ENCODE assay signal across 9 mouse cellular contexts in the genomic region with DNA sequence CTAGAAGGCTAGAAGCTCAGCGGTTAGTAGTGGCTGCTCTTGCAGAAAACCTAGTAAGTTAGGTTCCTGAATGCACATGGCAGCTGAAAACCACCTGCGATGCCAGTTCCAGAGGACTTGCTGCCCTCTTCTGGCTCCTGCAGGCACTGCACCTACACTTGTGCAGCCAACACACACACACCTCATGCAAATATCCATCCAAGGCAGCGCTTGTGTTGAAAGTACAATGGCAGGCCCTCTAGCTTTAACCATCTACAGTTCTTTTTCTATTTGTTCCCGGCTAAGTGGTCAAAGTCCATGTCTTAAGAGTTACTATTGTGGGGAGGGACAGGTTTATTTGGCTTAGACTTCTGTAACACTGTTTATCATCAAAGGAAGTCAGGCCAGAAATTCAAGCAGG. TPM values are rescaled to one million over a fixed set of nuclear protein-coding genes. Genes with fewer than 3 reads are reported as not detected.
DNase-seq lines count a peak whose midpoint lies in the region; ATAC-seq and TF ChIP-seq lines count a peak whose summit lies in the region.
"Had no signal": no experiment of that assay in that cellular context is flagged by ENCODE, and none has a peak within 500 bp of the region (broad histone marks: within the 10 kb centered on the region; RNA-seq: fewer than 3 reads in every experiment).

No protein-coding gene starts in this region.

- peak; percentile 71 for TF ChIP-seq CTCF in gastrocnemius, adult 2 months (IDR thresholded peaks at IDR 0.05)

- peak; percentile 61 for DNase-seq in gastrocnemius, adult 2 months
- DNase-seq in gastrocnemius, adult 8-10 months (ENCODE audit: low spot score in 2 of 2) = no peak
- peak; percentile 59 to 72 for DNase-seq in right cerebral cortex, postnatal 10 days (ENCODE audit: low spot score in 2 of 2)
- DNase-seq in right cerebral cortex, postnatal 25 days = no peak
- DNase-seq in c-Kit-positive CD71-positive TER-119-positive erythroid progenitor cells, embryonic 14.5 days (ENCODE audit: low spot score) = peak; percentile 61
- peak; percentile 62 to 84 for DNase-seq in kidney, postnatal 36 days
- DNase-seq in Muller cell, postnatal 12 days (ENCODE audit: inconsistent ontology term) = no peak

- no peak overlapping the region for H3K27ac ChIP-seq in gastrocnemius, adult 2 months
- H3K27ac ChIP-seq: limb, embryonic 13.5 days had no signal

- H3K4me3 ChIP-seq in gastrocnemius, adult 2 months = no peak overlapping the region
- H3K4me3 ChIP-seq: limb, embryonic 13.5 days had no signal

- intact Hi-C loops in gastrocnemius, adult 2 months (cut with DNase I) = loop anchor here (10.0 kb wide), 2 partner anchors 455 to 1315 kb away; partner anchors contain the start of gene Zfp710

- peak; percentile 67 for ATAC-seq in neutrophil, adult 5-6 weeks (ENCODE audit: extremely low read depth, insufficient number of reproducible peaks, low FRiP score, poor library complexity, severe bottlenecking)

RNA-seq across cellular contexts. Expression of gene Rps17, which starts 5.3 kb away (rescaled TPM):
- 100 to 1,000 TPM; 725 to 864 TPM for total RNA-seq in gastrocnemius, adult 2 months (2021)
- 100 to 1,000 TPM; 756 to 885 (median 813) TPM for total RNA-seq in gastrocnemius, adult 8-10 months (2022)
- total RNA-seq in neutrophil, adult 5-6 weeks (2017) = 1,002 and 1,046 TPM in 2 replicates

Comparison
In these comparisons a context has a peak if more than half of its experiments do, and no peak if none do; other contexts are left out.
1. DNase-seq: peak in gastrocnemius, adult 2 months (single experiment), right cerebral cortex, postnatal 10 days (2 of 2), c-Kit-positive CD71-positive TER-119-positive erythroid progenitor cells, embryonic 14.5 days (single experiment) and kidney, postnatal 36 days (2 of 2); none in gastrocnemius, adult 8-10 months (0 of 2), right cerebral cortex, postnatal 25 days (single experiment) and Muller cell, postnatal 12 days (single experiment).